Mouse (Mus musculus) limb, embryonic 15.5 days (tissue): ENCODE data around the gene Atp11a. TPM values are rescaled to one million over a fixed set of nuclear protein-coding genes. Genes with fewer than 3 reads are reported as not detected.

Source experiments
- polyA plus RNA-seq: library from polyadenylated mRNA; unstranded; fragments of >200 nt; fragmentation: Nextera tagmentation; extraction: Ambion mirVana; gene quantifications from 2 replicates; pipeline ENCODE4 v1.2.1, GENCODE M21; 2015

Atp11a gene
- polyA plus RNA-seq, 1 experiment from 2014 or later, result 19.2 TPM

Other genes with a start within 250 kb of the Atp11a start
- gene Spaca7, start 184.0 kb upstream of the Atp11a start, polyA plus RNA-seq, result not detected in 2 replicates
- 32.6 and 34.2 TPM in 2 replicates for gene Tubgcp3, start 84.8 kb upstream of the Atp11a start, polyA plus RNA-seq
- 9.5 and 11.0 TPM in 2 replicates for gene Mcf2l, start 116.8 kb downstream of the Atp11a start, polyA plus RNA-seq